Mouse (Mus musculus): Measurements from ENCODE around the gene Cacna1e. TPM values are rescaled to one million over a fixed set of nuclear protein-coding genes. Genes with fewer than 3 reads are reported as not detected.

Gene Cacna1e
- polyA plus RNA-seq, 1 experiment from 2014 or later = 0.05 TPM

DNA sequence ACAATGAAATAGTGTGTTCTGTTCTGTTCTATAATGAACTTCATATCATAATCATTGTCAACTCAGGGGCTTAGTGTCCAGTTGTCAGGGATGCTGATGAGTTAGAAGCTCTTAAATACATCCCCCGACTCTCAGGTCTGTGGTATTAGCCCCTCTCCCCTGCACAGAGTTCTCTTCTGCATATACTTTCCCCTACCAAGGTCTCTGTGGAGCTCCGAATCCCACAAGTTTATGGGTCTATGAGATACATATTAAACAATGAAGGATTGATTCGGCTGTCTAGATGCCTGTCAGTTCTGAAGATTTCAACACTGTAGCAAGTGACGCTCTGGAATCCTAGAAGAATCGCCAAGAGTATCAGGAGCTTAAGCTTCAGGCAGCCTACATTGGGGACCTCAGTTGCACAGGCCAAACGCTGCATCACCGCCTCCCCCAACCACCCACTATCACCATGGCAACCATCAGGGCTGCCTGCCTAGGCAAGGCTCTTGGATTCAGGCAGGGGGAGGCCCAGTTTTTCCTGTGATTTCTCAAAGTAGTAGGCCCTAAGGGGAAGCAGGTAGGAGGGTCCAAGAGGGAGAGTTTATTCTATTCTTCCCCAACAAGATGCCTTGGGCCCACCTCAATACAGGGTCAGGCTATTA is 223.0 kb downstream of the Cacna1e start:
- Histone ChIP-seq H3K4me3 (ENCODE audit: low read length) (no peak overlapping the region), H3K9me3 (ENCODE audit: low read length) (no peaks in the 10 kb centered on the region), H3K27ac (ENCODE audit: low read length) (no peak overlapping the region), H3K9ac (replicated peaks; ENCODE audit: low read length) (no peak overlapping the region), H3K4me1 (ENCODE audit: insufficient read depth, low read length) (no peaks in the 10 kb centered on the region), H3K27me3 (ENCODE audit: insufficient read depth, low read length) (no peaks in the 10 kb centered on the region), H3K36me3 (ENCODE audit: insufficient read depth, low read length) (no peaks in the 10 kb centered on the region), H3K4me2 (replicated peaks; ENCODE audit: low read depth, low read length) (no peak overlapping the region)
- ATAC-seq (ENCODE audit: low FRiP score, low TSS enrichment) = no peak
- 58% methylated on average over 7 of the region's 7 CpGs for WGBS

DNA sequence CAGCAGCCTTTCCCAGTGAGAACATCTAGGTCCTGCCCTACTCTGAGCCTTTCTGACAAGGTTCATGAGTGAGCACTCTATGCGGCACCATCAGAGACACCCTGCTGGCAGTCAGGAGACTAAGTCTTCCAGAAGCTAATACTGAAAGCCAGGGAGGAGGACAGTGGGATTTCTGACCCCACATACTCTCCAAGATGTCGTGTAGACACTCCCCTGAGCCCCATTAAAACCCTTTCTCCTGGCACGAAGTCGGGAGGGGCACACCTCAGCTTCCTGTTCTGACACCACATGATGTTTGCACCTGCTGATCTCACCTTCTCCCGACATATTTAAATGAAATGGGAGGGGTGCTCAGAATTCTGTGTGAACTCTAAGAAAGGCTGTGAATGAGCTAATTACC is 226.9 kb downstream of the Cacna1e start:
- Histone ChIP-seq H3K4me2 (replicated peaks; ENCODE audit: low read depth, low read length) (no peak overlapping the region), H3K27ac (ENCODE audit: low read length) (no peak overlapping the region), H3K4me3 (ENCODE audit: low read length) (no peak overlapping the region), H3K36me3 (ENCODE audit: insufficient read depth, low read length) (no peaks in the 10 kb centered on the region), H3K9me3 (ENCODE audit: low read length) (no peaks in the 10 kb centered on the region), H3K4me1 (ENCODE audit: insufficient read depth, low read length) (no peaks in the 10 kb centered on the region), H3K27me3 (ENCODE audit: insufficient read depth, low read length) (no peaks in the 10 kb centered on the region), H3K9ac (replicated peaks; ENCODE audit: low read length) (no peak overlapping the region)
- 58% methylated on average over 5 of the region's 5 CpGs for WGBS
- ATAC-seq (ENCODE audit: low FRiP score, low TSS enrichment) = no peak

GRCm38 (mm10) chr1:154653951-154654350 is 230.3 kb downstream of the Cacna1e start:
- Histone ChIP-seq H3K4me3 (ENCODE audit: low read length) (no peak overlapping the region), H3K27me3 (ENCODE audit: insufficient read depth, low read length) (no peaks in the 10 kb centered on the region), H3K27ac (ENCODE audit: low read length) (no peak overlapping the region), H3K36me3 (ENCODE audit: insufficient read depth, low read length) (no peaks in the 10 kb centered on the region), H3K4me1 (ENCODE audit: insufficient read depth, low read length) (no peaks in the 10 kb centered on the region), H3K4me2 (replicated peaks; ENCODE audit: low read depth, low read length) (no peak overlapping the region), H3K9ac (replicated peaks; ENCODE audit: low read length) (no peak overlapping the region), H3K9me3 (ENCODE audit: low read length) (no peaks in the 10 kb centered on the region)
- ATAC-seq (ENCODE audit: low FRiP score, low TSS enrichment) = no peak
- WGBS = 76% methylated on average over 2 of the region's 2 CpGs

- H3K27me3 ChIP-seq (ENCODE audit: insufficient read depth, low read length) = no peaks in the 10 kb centered on the region
- H3K36me3 ChIP-seq (ENCODE audit: insufficient read depth, low read length) = no peaks in the 10 kb centered on the region
- 89% methylated on average over 6 of the region's 6 CpGs for WGBS
- no peaks in the 10 kb centered on the region for H3K4me1 ChIP-seq (ENCODE audit: insufficient read depth, low read length)
- H3K4me2 ChIP-seq (replicated peaks; ENCODE audit: low read depth, low read length) = no peak overlapping the region
- no peak overlapping the region for H3K27ac ChIP-seq (ENCODE audit: low read length)
- no peak overlapping the region for H3K9ac ChIP-seq (replicated peaks; ENCODE audit: low read length)
- no peak for ATAC-seq (ENCODE audit: low FRiP score, low TSS enrichment)
- H3K9me3 ChIP-seq (ENCODE audit: low read length) = no peaks in the 10 kb centered on the region
- no peak overlapping the region for H3K4me3 ChIP-seq (ENCODE audit: low read length)
Observed at GRCm38 (mm10) chr1:154646156-154646950, 237.9 kb downstream of the Cacna1e start.

DNA sequence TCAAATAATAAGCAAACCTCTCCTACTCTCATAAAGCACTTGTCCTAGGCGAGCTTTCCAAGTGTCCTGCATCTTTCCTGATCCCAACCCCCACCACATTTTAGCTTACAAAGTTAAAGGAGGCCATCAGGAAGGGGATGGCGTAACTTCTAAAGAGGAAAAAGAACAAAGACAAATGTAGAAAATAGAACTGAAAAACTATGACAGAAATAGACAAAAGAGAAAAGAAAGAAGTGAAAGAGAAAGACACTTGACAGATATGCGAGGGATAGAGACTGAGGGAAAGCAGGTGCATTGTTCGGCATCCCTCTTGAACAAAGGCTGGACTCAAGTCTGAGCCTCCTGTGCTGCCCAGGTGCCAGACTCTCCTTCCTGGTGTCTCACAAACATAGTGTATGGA is 246.5 kb downstream of the Cacna1e start:
- Histone ChIP-seq H3K4me3 (ENCODE audit: low read length) (no peak overlapping the region), H3K36me3 (ENCODE audit: insufficient read depth, low read length) (no peaks in the 10 kb centered on the region), H3K4me1 (ENCODE audit: insufficient read depth, low read length) (no peaks in the 10 kb centered on the region), H3K27ac (ENCODE audit: low read length) (no peak overlapping the region), H3K4me2 (replicated peaks; ENCODE audit: low read depth, low read length) (no peak overlapping the region), H3K27me3 (ENCODE audit: insufficient read depth, low read length) (no peaks in the 10 kb centered on the region), H3K9me3 (ENCODE audit: low read length) (no peaks in the 10 kb centered on the region), H3K9ac (replicated peaks; ENCODE audit: low read length) (no peak overlapping the region)
- 82% methylated on average over 4 of the region's 4 CpGs for WGBS
- ATAC-seq (ENCODE audit: low FRiP score, low TSS enrichment) = no peak

GRCm38 (mm10) chr1:154635766-154636165 is 248.5 kb downstream of the Cacna1e start:
- Histone ChIP-seq H3K4me1 (ENCODE audit: insufficient read depth, low read length) (no peaks in the 10 kb centered on the region), H3K27me3 (ENCODE audit: insufficient read depth, low read length) (no peaks in the 10 kb centered on the region), H3K4me3 (ENCODE audit: low read length) (no peak overlapping the region), H3K4me2 (replicated peaks; ENCODE audit: low read depth, low read length) (no peak overlapping the region), H3K9me3 (ENCODE audit: low read length) (no peaks in the 10 kb centered on the region), H3K36me3 (ENCODE audit: insufficient read depth, low read length) (no peaks in the 10 kb centered on the region), H3K9ac (replicated peaks; ENCODE audit: low read length) (no peak overlapping the region), H3K27ac (ENCODE audit: low read length) (no peak overlapping the region)
- WGBS = 93% methylated on average over 9 of the region's 9 CpGs
- ATAC-seq (ENCODE audit: low FRiP score, low TSS enrichment) = no peak

- Histone ChIP-seq H3K27me3 (ENCODE audit: insufficient read depth, low read length) (no peaks in the 10 kb centered on the region), H3K9ac (replicated peaks; ENCODE audit: low read length) (no peak overlapping the region), H3K9me3 (ENCODE audit: low read length) (no peaks in the 10 kb centered on the region), H3K36me3 (ENCODE audit: insufficient read depth, low read length) (no peaks in the 10 kb centered on the region), H3K4me2 (replicated peaks; ENCODE audit: low read depth, low read length) (no peak overlapping the region), H3K4me3 (ENCODE audit: low read length) (no peak overlapping the region), H3K27ac (ENCODE audit: low read length) (no peak overlapping the region), H3K4me1 (ENCODE audit: insufficient read depth, low read length) (no peaks in the 10 kb centered on the region)
- no peak for ATAC-seq (ENCODE audit: low FRiP score, low TSS enrichment)
- WGBS = 53% methylated on average over 2 of the region's 2 CpGs
Observed at GRCm38 (mm10) chr1:154632886-154633285, 251.4 kb downstream of the Cacna1e start.

DNA sequence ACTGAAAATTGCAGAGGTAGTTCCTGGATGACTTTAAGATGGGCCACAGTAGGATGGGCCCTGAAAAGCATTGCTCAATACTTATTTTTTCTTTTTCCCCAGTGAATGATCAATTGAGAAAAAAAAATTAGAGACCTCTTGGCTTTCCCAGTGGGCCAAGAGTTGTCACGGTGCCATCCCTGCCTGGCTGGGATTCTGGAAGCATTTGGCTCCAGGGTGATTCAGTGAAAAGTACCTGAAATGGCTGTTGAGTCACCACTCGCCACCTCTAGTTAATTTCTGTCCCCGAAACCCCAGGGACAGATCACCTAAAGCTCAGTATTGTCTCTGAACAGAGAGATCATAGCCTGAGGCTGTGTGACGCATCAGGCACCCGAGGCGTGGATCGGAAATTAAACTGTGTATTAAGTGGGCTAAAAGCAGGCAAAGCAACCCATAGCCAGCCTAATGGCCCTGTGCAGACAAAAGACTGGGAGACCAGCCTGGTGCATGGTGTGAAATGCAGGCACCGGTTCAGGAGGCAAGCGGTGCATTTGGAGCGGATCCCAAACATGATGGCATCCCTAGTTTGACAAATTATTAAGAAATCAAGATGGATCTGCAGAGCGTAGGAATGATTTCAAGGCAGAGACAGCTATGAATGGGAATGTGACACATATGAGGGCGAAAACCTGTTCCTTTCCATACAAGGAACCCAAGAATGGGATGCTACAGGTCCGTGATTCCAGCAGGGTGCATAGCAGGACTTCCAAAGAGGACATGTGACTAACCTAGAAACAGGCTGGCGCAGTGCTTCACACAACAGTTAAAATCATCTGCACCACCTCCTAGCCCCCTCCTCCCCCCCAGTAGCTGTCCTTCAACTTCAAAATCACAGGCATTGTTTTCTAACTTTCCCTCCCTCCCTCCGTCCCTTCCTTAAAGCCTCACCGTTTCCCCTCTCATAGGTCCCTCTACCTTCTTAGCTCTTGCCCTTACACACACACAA is 261.3 kb downstream of the Cacna1e start:
- WGBS = 82% methylated on average over 16 of the region's 16 CpGs
- Histone ChIP-seq H3K4me3 (ENCODE audit: low read length) (no peak overlapping the region), H3K27ac (ENCODE audit: low read length) (no peak overlapping the region), H3K9ac (replicated peaks; ENCODE audit: low read length) (no peak overlapping the region), H3K9me3 (ENCODE audit: low read length) (no peaks in the 10 kb centered on the region), H3K27me3 (ENCODE audit: insufficient read depth, low read length) (no peaks in the 10 kb centered on the region), H3K4me2 (replicated peaks; ENCODE audit: low read depth, low read length) (no peak overlapping the region), H3K4me1 (ENCODE audit: insufficient read depth, low read length) (no peaks in the 10 kb centered on the region), H3K36me3 (ENCODE audit: insufficient read depth, low read length) (no peaks in the 10 kb centered on the region)
- ATAC-seq (ENCODE audit: low FRiP score, low TSS enrichment) = no peak

DNA sequence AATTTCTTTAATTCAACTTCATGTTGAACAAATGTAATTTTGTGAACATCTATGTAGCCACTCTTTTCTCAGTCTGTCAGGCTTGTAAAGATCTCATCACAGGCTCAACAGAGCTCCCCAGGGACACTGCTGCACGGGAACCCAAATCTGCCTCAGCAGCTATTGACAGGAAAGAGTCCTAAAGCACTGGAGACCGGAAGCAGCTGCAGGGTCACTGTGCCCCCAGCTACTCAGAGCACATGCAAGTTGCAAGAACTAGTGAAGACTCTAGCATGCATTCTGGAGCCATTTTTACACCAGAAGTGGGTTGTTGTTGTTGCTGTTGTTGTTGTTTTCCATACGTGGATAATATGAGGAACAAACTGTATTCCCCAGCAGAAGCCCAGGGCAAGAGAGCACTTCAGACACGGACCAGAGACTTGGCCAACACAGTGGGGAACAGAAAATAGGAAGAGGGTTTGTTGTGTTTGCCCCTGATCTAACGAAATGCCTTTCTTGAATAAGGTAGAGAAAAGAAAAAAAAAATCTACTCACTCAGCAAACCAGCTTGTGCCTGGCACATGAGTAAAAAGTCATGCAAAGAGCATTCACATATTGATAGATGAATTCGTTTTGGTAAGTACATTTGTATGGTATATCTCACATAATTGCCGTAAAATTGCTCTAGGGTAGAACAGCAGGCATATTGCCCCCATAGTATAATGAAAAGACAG is 266.4 kb downstream of the Cacna1e start:
- Histone ChIP-seq H3K27ac (ENCODE audit: low read length) (no peak overlapping the region), H3K4me1 (ENCODE audit: insufficient read depth, low read length) (no peaks in the 10 kb centered on the region), H3K9me3 (ENCODE audit: low read length) (no peaks in the 10 kb centered on the region; the same call in 1 of the 2 replicates), H3K4me2 (replicated peaks; ENCODE audit: low read depth, low read length) (no peak overlapping the region), H3K36me3 (ENCODE audit: insufficient read depth, low read length) (no peaks in the 10 kb centered on the region), H3K4me3 (ENCODE audit: low read length) (no peak overlapping the region), H3K9ac (replicated peaks; ENCODE audit: low read length) (no peak overlapping the region), H3K27me3 (ENCODE audit: insufficient read depth, low read length) (no peaks in the 10 kb centered on the region)
- 62% methylated on average over 7 of the region's 7 CpGs for WGBS
- no peak for ATAC-seq (ENCODE audit: low FRiP score, low TSS enrichment)
